Mouse (Mus musculus): ENCODE measurements around the gene Thoc6.
A peak's percentile ranks its signal among the peaks of the same experiment; 100 is the strongest.

The Thoc6 gene

DNA sequence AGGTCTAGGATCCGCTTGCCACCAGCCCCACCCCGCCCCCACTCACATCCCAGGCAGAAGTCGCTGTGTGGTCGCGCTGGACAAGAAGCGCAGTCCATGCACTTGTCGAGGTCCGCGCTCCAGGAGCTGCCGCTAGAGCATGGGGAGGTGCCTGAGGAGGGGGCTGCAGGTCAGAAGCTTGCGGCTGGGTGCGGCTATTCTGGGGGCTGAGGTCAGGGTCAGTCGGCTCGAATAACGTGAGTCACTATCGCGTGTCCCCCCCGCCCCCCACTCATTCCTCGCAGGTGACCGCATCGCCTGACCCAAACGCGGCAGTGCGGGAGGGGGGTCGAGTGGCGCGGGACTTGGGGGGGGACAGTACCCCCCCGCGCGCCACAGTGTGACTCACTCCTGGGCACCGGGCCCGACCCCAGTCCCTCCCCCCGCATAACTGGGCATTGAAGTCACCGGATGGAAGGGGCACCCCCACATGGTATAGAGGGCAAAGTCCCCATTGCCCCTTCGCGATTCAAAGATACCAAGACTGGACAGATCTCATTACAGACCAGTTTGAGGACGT lies 2.9 kb upstream of the Thoc6 start:
- DNase-seq = peak; percentile 33 to 71

DNA sequence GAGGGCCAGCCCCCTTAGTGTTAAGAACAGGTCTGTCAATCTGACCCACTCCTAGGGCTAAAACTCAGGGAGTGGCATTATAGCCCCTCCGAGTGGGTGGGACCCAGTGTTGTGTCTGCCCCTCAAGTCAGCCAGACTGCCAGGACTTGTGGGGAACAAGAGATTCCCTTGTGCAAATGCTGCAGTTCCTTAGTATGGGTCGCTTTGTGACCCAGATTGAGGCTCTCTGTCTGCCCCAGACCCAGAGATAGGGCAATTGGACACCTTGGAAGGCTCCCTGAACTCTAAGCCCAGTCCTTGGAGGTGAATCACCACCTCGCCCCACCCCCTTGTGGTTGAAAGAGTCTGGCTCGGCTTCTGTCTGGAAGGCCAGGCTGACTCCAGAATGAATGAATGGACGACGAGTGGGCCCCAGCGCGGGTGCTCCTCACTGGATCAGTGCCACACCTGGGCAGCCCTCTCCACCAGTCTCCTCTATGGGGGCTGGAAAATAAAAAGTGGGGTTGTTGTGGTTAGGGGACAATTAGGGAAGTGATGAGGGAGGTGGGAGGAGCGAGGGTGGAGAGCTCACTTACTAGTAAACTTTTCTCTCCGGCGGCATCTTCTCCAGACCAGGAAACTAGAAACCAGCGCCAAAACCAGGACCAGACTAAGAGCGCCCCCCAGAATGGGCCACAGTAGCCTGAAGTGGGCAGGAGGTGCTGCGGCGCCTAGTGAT lies 2.0 kb upstream of the Thoc6 start:
- peak; percentile 59 to 74 for DNase-seq

DNA sequence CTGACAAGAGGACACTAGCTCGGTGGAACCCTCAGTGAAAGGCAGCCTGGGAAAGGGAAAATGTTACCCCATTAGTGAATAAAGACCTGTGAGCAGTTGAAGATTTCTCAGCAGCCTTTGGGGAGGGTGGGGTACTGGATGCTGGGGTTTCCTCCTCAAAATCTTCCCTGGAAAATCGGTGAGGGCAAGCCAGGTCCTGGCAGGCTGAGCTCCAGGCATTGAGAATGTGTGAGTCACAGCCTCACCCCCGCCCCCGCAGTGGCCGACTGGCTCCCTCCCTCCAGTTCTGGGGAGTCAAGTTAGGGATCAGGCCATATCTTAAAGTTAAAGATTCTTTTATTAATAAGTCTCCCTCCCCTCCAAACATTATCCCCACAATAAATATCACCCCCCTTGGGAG lies 1.4 kb upstream of the Thoc6 start:
- peak; percentile 38 to 64 for DNase-seq

DNA sequence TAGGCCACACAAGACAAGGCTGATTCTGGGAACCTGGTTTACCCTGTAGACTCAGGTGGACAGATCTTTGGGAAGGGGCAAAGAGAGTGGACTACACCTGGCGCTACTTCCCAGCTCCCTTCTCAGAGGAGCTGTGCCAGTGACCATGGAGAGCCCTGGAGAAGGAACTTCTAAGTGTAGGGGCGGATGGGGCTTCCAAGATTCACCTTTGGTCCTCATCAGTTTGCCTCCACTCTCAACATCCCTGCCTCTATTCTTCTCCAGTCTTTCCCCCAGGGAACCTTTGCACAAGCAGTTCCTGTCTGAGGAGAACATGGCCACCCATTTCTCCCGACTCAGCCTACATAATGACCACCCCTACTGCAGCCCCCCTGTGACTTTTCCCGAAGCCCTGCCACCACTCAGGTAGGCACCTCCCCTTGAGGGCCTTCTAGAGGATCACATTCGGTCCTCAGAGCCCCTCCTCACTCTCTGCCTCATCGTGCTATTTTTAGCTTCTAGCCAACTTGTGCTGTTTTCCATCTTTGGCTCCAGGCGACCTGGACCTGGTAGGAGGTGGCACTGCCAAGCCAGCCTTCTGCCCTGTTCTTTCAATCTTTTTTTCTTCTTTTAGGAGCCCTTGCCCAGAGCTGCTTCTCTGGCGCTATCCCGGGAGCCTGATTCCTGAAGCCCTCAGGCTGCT lies 730 bp upstream of the Thoc6 start:
- peak in 1 of 2 experiments; percentile 59 for DNase-seq

DNA sequence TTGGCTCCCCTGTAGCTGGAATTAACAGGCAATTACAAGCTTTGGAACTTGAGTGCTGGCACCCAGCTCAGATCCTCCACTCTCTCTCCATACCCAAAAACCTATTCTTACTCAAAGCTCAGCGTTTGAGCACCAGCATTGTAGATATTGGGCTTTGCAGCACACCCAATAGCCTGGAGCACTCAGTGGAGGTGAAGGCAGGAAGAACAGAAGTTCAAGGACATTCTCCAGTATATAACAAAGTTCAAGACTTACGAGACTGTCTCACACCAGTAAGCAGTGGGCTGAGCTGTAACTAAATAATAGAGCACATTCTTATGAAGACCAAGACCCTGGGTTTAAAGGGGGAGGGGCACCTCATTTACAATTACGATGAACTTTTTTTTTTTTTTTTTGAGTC lies 921 bp downstream of the Thoc6 start:
- peak in 1 of 2 experiments; percentile 14 for DNase-seq

DNA sequence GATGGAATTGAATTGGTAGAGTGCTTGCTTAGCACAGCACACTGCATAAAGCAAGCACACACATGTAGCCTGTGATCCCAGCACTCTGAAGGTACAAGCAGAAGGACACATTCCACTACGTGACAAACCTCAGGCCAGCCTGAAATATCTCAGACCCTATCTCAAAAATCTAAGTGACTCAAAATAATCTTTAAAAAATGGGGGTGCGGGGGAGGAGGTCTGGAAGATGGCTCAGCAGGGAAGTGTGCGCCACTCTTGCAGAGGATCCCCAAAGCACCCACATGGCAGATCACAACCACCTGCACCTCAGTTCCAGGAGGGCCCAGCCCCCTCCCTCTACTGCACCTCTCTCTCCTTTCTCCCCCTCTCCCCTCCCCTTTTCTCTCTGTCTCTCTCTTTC lies 2.2 kb downstream of the Thoc6 start:
- DNase-seq = peak in 1 of 2 experiments; percentile 14

DNA sequence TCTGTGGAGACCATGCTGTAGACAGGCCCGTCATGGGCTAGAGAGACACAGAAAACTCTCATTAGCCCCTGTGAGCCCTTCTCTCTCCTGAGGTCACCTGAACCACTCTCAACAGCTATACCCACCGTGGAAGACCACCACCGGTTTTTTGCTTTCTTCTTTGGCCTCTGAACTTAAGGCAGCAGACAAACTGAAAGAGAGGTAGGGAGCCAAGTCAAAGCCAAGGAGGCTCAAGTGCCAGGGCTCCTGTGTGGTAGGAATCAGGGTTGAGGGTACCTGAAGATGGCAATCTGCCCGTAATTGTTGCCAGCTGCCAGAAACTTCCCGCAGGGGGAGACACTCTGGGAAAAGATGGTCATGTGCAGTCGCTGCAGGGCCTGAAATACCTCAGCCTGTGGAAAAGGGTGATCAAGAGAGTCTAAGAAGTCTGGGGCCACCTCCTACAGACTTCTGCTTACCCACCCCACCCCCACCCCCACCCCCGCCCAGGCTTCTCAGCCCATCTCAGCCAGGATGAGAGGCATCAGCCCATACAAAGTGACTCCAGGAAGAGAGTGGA lies 3.1 kb downstream of the Thoc6 start:
- no peak for DNase-seq

DNA sequence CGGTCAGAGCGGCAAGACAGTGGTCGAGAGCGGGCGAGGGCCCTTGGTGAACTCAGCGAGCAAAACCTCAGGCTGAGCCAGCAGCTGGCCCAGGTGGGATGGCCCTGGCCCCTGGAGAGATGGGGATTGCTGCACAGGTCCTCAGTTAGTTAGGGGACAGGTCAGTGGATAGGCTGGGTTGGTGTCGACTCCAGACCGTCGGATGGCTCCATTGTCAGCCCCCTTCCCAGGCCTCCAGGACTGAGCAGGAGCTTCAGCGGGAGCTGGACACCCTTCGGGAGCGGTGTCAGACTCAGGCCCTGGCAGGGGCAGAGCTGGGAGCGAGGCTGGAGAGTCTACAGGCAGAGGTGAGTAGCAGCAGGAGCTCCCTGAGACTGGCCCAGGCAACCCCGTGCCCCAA lies 8.2 kb downstream of the Thoc6 start:
- no peak for DNase-seq

DNA sequence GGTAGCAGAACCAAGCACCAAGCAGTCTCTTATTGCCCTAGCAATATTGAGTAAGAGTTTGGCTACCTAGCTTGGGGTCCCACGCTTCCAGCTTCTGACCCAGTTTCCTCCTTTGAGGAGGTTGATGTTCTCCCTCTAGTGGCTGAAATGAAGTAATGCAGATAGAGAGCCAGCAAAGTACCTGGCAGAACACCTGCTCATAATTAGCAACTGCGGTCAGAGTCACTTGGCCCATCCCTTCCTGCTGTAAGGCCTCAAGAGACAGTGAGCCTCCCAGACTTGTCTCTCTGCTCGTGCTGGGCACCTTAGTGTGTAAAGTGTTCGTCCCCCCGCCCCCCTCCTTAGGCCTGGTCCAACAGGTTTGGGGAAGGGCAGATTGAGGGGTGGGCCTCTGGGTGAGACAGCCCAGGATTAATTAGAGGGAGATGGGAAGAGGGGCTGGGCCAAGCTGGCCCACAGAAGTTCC lies 9.1 kb downstream of the Thoc6 start:
- no peak for DNase-seq

DNA sequence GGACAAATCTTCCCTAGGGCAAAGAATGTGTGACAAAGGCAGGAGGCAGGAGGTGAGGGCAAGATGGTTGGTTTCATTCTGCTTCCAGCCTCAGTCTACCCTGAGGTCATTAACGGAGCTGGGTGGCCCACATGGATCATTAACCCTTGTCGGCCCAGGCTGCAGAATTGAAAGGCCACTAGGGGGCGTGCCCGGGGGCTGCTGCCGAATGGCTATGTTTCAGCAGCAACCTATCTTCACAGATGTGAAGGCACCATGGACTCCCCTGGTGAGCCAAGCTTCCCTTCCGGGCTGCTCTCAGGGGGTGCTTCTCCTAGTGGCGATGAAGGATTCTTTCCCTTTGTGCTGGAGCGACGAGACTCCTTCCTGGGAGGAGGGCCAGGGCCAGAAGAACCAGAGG lies 12.2 kb downstream of the Thoc6 start:
- peak in 1 of 2 experiments; percentile 44 for DNase-seq

DNA sequence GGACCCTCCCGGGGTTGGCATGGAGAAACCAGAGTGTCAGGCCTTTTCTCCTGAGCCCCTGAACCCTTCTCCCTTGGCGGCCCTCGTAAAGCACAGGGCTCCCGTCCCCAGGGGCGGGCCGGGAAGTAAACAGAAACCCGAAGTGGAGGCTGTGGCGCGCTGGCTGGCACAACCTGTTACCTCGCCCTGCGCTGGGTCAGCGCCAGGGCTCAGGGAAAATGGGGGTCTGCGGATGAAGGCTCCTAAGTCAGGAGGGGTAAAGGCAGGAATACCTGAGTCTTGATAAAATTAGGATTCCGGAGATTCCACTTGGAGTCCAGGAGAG lies 12.8 kb downstream of the Thoc6 start:
- peak in 1 of 2 experiments; percentile 19 for DNase-seq

DNA sequence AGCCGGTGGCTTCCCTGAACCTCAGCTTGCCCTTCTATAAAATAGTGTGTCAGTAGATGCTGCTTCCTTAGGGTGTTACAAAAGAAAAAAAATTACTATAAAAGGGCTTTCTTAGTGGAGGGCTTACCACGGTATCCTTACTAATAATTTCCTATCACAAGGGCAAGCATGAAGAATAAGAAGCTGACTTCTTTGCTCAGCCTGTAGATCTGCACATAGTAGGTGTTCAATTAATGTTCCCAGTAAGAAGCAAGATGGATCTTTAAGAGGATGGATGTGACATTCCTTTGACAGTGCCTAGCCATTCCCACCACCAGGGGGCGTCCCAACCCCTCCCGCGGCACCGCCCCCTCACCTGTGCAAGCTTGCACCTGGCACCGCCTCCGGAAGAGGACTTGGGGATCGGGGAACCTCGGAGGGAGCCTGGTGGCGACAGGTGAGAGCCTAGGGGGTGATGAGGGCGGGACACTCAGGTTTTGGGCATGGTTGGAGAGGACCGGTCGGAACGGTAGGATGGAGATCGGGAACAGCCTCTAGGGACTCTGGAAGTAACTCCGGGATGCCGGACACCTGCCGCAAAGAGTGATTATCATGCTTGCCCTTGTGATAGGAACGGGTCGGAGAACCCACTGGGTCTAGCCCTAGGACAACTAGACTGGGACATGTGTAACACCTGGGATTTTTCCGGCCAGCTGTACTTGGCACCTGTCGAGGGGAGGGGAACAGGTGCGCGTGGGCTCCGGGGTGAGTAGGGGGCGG lies 13.4 kb downstream of the Thoc6 start, which contains the start of gene Bicdl2:
Gene Bicdl2 (plus strand): TSS at position 390 of the 759 bp plus-strand sequence.
- DNase-seq = peak; percentile 86 to 89

DNA sequence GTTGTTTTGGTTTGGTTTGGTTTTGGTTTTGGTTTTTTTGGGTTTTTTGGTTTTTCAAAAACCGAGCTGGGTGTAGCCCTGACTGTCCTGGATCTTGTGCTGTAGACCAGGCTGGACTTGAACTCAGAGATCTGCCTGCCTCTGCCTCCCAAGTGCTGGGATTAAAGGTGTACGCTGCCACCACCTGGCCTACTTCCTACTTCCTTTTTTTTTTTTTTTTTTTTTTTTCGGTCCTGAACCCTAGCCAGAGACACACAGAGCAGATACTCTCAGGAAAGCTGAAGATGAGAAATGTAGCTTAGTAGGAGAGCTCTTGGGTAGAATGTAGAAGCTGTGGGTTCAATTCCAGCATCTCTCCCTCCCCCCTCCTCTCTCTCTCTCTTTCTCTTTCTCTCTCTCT lies 15.2 kb downstream of the Thoc6 start:
- no peak for DNase-seq

DNA sequence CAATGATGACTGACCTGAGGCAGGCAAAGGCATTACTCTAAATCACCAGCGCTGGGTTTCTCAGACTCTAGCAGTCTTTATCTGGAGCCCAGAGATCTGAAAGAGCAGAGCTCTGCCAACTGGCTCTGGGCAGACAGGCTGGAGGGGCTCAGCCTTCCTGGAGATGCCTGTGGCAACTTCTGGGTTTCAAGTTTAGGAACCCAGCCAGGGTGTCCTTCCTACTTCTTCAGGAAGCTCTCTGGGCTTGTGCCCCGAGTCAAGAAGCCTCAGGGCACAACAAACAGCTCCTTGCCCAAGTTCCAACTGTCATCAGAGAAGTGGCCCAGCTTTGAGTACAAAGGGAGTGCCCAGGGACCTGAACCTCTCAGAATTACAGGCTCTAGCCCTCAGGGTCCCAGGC lies 19.3 kb downstream of the Thoc6 start:
- no peak for DNase-seq

DNA sequence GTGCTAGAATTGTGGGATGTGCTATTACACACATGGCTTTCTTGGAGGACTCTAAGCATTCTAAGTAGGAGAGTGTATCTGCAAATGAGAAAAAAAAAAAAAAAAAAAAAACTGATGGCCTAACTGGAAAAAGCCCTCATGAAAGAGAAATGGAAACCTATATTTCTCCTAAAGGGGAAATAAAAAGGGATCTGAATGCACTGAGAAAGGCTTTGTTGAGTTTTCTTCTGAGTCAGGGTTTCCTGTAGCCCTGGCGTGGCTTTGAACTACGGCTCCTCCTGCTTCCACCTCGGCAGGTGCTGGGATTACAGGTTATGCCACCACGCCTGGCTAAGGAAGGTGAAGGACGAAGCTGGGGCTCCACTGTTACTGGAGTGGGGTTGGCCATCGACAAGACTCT lies 19.7 kb downstream of the Thoc6 start:
- no peak for DNase-seq

DNA sequence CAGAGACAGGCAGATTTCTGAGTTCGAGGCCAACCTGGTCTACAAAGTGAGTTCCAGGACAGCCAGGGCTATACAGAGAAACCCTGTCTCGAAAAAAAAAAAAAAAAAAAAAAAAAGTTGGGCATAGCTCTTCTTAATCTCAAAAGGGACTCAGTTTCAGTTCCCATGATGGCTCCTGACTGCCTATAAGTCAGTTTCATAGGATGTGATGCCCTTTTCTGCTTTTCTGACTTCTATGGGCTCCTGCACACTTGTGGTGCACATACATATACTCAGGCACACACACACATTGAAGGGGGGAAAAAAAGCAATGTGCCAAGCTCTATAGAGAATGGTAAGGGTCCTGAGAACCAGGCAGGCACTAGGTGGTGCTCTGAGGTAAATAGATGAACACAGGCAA lies 20.4 kb downstream of the Thoc6 start:
- DNase-seq = no peak

DNA sequence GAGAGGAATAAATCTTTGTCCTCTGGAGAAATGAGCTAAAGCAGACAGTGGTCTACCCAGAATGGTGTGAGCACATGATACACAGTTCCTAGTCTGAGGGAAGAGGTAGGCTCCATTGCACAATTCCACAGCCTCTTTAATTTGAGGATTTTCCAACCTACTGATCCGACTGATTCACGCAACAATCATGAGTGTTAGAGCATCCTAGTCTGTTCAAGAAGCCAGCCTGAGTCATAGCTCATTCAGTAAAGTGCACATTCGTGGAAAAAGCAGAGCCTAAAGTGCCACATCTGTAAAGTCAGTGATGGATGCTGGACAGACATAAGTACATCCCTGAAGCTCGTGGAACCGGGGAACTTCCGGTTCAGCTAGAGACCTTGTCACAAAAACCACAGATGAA lies 22.3 kb downstream of the Thoc6 start:
- DNase-seq = no peak

DNA sequence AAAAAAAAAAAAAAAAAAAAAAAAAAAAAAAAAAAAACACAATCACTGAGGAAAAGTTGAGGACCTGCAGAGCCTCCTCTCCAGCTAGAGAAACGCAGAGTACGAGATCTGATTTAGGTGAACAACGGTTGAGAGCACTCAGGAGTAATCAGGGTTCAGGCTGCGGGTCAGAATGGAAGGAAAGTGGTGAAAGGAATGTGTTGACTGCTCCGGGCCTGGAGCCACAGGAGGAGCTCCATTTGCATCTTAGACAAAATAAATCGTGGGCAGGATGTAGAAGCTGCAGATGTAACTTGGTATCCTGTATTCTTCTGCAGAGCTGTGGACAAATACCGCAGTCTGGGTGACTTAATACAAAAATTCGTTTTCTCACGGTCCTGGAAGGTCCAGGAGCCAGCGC lies 27.8 kb downstream of the Thoc6 start:
- no peak for DNase-seq

DNA sequence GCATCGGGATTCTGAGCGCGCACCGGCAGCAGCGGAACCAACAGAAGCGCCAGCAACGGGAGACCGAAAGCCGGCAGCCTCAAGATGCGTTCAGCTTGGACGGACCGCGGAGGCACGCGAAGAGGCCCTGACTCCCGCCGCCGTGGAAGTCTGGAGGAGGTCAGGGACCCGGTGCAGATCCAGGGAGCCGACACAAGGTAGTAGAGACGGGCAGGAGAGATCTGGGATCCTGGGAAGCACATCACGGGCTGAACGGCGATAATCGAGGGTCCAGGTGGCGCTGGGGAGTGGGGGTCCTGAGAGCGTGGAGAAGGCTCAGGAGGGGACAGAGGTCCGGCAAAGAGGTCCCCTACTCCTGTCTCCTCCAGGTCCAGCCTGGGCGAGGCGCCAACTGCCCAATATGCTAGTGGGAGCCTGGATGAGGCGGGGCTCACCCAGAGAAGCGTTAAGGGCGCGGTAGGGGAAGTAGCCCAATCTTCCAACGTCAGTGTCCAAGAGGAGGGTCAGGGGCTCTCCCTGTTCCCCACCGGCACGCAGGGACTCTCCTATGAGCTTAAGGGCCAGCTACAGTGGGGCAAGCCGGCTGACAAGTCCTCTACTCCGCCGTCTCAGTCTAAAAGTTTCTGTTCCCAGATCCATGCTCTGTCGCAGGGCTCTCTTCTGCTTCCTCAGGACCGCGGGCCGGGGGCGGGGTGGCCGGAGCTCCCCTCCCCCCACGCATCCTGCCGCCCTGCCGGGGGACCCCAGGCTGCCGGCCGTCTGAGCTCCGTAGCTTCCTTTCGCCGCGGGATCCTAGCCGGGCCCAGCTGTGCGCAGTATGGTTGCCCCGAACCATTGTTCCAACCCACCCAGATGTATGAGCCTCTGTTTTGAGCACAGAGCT lies 28.8 kb downstream of the Thoc6 start, which contains the start of gene Mmp25:
Gene Mmp25 (minus strand): TSS at position 665 of the 883 bp plus-strand sequence.
- DNase-seq = peak in 1 of 2 experiments; percentile 18

DNA sequence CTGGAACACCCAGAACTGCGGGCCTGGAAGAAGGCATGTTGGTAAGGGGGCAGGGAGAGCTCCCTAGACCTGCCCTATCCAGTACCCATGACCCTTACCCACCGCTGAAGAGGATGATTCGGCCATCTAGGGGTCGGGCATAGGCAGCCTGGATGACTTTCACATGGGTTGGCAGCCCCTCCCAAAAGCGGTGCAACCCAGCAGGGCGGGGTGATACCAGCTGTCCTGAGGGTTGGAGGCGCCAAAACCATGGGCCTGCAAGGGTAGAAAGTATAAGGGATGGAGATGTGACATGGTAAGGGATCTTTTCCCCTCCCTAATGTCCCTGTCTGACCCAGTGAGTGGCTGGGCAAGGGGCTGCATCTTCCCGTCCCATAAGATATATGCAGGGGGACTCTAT lies 42.4 kb downstream of the Thoc6 start:
- no peak for DNase-seq

DNA sequence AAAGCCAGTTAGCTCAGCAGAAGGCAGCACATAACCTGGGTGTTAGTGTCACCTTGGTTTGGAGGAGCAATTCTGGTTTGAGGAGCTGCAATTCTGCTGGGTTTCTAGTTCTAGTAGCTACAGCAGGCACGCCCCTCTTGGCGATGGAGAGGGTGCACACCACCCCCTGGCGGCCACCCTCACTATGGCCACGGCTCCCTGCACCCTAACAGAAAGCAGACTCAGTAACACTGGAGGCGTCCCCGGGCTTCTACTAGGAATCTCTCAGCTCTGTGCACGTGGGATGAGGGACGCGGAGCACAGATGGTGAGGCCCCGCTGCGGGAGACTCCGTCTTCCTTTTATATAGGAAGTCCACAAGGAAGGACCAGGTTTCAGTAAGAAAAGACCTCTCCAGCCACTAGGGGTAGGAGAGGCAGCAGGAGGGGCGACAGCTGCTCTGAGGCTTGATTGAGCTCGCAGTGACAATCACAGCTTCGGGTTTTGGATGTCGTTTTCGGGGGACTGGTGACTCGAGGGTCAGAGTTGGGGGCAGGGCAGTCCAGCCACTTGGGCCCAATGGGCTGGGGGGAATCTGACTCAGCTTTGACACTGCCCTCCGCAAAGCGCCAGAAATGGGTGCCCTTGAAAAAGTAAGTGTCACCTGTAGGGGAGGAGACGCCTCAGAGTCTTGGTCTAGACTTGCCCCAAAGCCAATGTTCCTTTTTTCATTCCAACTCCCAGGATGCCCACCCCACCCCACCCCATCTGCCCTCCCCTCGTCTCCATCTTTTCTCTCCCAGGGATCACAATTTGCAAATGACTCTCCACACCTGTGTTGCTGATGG lies 43.3 kb downstream of the Thoc6 start:
- DNase-seq = peak; percentile 71 to 75

Data from kidney, postnatal 25 days (tissue).